Mouse (Mus musculus) C2C12 (cell line): ENCODE data around the gene Cstf3. TPM values are rescaled to one million over a fixed set of nuclear protein-coding genes. Genes with fewer than 3 reads are reported as not detected.

Experiments
- H3K27me3 ChIP-seq: one replicate; pipeline ENCODE4 v1.6.1; 2011; ENCODE audit not compliant: control insufficient read depth, insufficient read depth, insufficient read length
- H3K36me3 ChIP-seq: one replicate; pipeline ENCODE4 v1.6.1; 2011; ENCODE audit not compliant: control insufficient read depth, insufficient read depth
- H3K4me3 ChIP-seq: one replicate; pipeline ENCODE4 v1.5.1; 2011; ENCODE audit warnings: mild to moderate bottlenecking, control low read depth; ENCODE audit not compliant: poor library complexity, insufficient read depth, severe bottlenecking
- H3K79me2 ChIP-seq: one replicate; pipeline ENCODE4 v1.6.1; 2011; ENCODE audit not compliant: control insufficient read depth, insufficient read depth
- H3K79me3 ChIP-seq: one replicate; pipeline ENCODE4 v1.6.1; 2011; ENCODE audit warnings: low read depth, control low read depth
- H3ac ChIP-seq: one replicate; pipeline ENCODE3; 2011; ENCODE audit warnings: low read depth; ENCODE audit not compliant: control insufficient read depth, insufficient read length
- CEBPB ChIP-seq: IDR thresholded peaks from one replicate; pipeline ENCODE4 v1.6.1; 2011; ENCODE audit warnings: low read depth, mild to moderate bottlenecking, control low read depth, moderate library complexity
- CTCF ChIP-seq: IDR thresholded peaks from one replicate; pipeline ENCODE4 v1.5.1; 2011; ENCODE audit not compliant: control insufficient read depth, insufficient read depth, insufficient read length
- FOSL1 ChIP-seq: IDR thresholded peaks from one replicate; pipeline ENCODE4 v1.8.0; 2011; ENCODE audit warnings: mild to moderate bottlenecking, low read length; ENCODE audit not compliant: poor library complexity, insufficient read depth, severe bottlenecking
- MAX ChIP-seq: IDR thresholded peaks from one replicate; pipeline ENCODE4 v1.6.1; 2011; ENCODE audit warnings: mild to moderate bottlenecking, control low read depth
- MYOD1 ChIP-seq: IDR thresholded peaks from one replicate; pipeline ENCODE4 v1.6.1; 2011; ENCODE audit warnings: low read depth; ENCODE audit not compliant: control insufficient read depth, insufficient read length
- MYOG ChIP-seq: IDR thresholded peaks from one replicate; pipeline ENCODE4 v1.6.1; 2011; ENCODE audit not compliant: control insufficient read depth, insufficient read length; ENCODE audit errors: extremely low read depth
- USF1 ChIP-seq: IDR thresholded peaks from one replicate; pipeline ENCODE4 v1.6.1; 2011; ENCODE audit warnings: low read depth, mild to moderate bottlenecking, control low read depth, moderate library complexity
- polyA plus RNA-seq: library from polyadenylated mRNA; unstranded; fragments of >200 nt; fragmentation: generic; extraction: Trizol; gene quantifications from one replicate; pipeline ENCODE4 v1.2.1, GENCODE M21; 2012; ENCODE audit warnings: missing spikeins

Cstf3 gene
- polyA plus RNA-seq, 1 experiment: 15.8 TPM

GRCm38 (mm10) chr2:104709786-104710337 is 119.5 kb downstream of the Cstf3 start:
- no peaks in the 10 kb centered on the region for H3K79me2 ChIP-seq
- H3ac ChIP-seq: no peak overlapping the region
- H3K4me3 ChIP-seq: no peak overlapping the region
- no peaks in the 10 kb centered on the region for H3K27me3 ChIP-seq
- H3K36me3 ChIP-seq: peaks cover 4% of the 10 kb centered on the region
- TF ChIP-seq FOSL1 (no peak), CTCF (no peak), MYOG (no peak)
- H3K79me3 ChIP-seq: no peaks in the 10 kb centered on the region

GRCm38 (mm10) chr2:104710670-104711370 is 120.5 kb downstream of the Cstf3 start:
- TF ChIP-seq FOSL1: no peak
- TF ChIP-seq CTCF: no peak
- no peak for TF ChIP-seq MYOG
- H3K27me3 ChIP-seq: no peaks in the 10 kb centered on the region
- no peak overlapping the region for H3K4me3 ChIP-seq
- H3K36me3 ChIP-seq: no peaks in the 10 kb centered on the region
- no peak overlapping the region for H3ac ChIP-seq
- H3K79me2 ChIP-seq: no peaks in the 10 kb centered on the region
- H3K79me3 ChIP-seq: no peaks in the 10 kb centered on the region

- no peaks in the 10 kb centered on the region for H3K79me3 ChIP-seq
- peak within 1 kb of the TSS; percentile 66 for H3ac ChIP-seq
- no peaks in the 10 kb centered on the region for H3K27me3 ChIP-seq
- no peaks in the 10 kb centered on the region for H3K36me3 ChIP-seq
- no peaks in the 10 kb centered on the region for H3K79me2 ChIP-seq
- TF ChIP-seq MYOG (no peak), USF1 (no peak), FOSL1 (no peak), CEBPB (no peak)
- peak within 1 kb of the TSS; percentile 64 for H3K4me3 ChIP-seq
Measured at GRCm38 (mm10) chr2:104711585-104712485, 121.5 kb downstream of the Cstf3 start, which contains the start of gene Tcp11l1. Gene Tcp11l1, minus strand, starts transcription at chr2:104712169.

GRCm38 (mm10) chr2:104712486-104712809 is 122.1 kb downstream of the Cstf3 start:
- H3K36me3 ChIP-seq: no peaks in the 10 kb centered on the region
- H3K27me3 ChIP-seq: no peaks in the 10 kb centered on the region
- TF ChIP-seq MYOG (no peak), FOSL1 (no peak), CEBPB (no peak), MYOD1 (no peak), MAX (no peak), USF1 (no peak), CTCF (no peak)

GRCm38 (mm10) chr2:104714254-104714691 is 124.0 kb downstream of the Cstf3 start:
- Histone ChIP-seq H3K27me3 (no peaks in the 10 kb centered on the region), H3K79me3 (no peaks in the 10 kb centered on the region), H3K79me2 (no peaks in the 10 kb centered on the region), H3ac (no peak overlapping the region), H3K4me3 (no peak overlapping the region), H3K36me3 (no peaks in the 10 kb centered on the region)
- TF ChIP-seq MAX (no peak), CTCF (no peak), MYOG (no peak), CEBPB (no peak), MYOD1 (no peak), FOSL1 (no peak), USF1 (no peak)

More at GRCm38 (mm10) chr2:104712486-104712809, 122.1 kb downstream of the Cstf3 start:
- peak overlapping the region; percentile 66 for H3ac ChIP-seq
- H3K4me3 ChIP-seq: peak overlapping the region; percentile 64
- H3K79me3 ChIP-seq: no peaks in the 10 kb centered on the region
- no peaks in the 10 kb centered on the region for H3K79me2 ChIP-seq

Other genes with a start within 250 kb of the Cstf3 start
- 0.05 TPM for gene D430041D05Rik, start 179.5 kb upstream of the Cstf3 start, polyA plus RNA-seq
- 8.8 TPM for gene Hipk3, start 96.1 kb upstream of the Cstf3 start, polyA plus RNA-seq
- gene Tcp11l1, start 121.6 kb downstream of the Cstf3 start, polyA plus RNA-seq: 11.6 TPM
- gene Pin1rt1, start 125.9 kb downstream of the Cstf3 start, polyA plus RNA-seq: not detected
- 9.2 TPM for gene Depdc7, start 152.4 kb downstream of the Cstf3 start, polyA plus RNA-seq
- 5.3 TPM for gene Qser1, start 226.2 kb downstream of the Cstf3 start, polyA plus RNA-seq